Mouse (Mus musculus) kidney, adult 2 months (tissue): ENCODE results near the gene 1700088E04Rik.

Experiments used
- CTCF ChIP-seq: fragments of 200-500 bp; conservative IDR thresholded peaks from 2 replicates; pipeline ENCODE4 v1.5.1; 2011; ENCODE audit warnings: low read depth, mild to moderate bottlenecking, control low read depth, low read length, moderate library complexity, mixed read lengths; ENCODE audit not compliant: insufficient read depth, insufficient read length
- POLR2A ChIP-seq: fragments of 200-500 bp; IDR thresholded peaks from one replicate; pipeline ENCODE4 v1.6.1; 2011; ENCODE audit warnings: low read depth, low read length, control low read depth

DNA sequence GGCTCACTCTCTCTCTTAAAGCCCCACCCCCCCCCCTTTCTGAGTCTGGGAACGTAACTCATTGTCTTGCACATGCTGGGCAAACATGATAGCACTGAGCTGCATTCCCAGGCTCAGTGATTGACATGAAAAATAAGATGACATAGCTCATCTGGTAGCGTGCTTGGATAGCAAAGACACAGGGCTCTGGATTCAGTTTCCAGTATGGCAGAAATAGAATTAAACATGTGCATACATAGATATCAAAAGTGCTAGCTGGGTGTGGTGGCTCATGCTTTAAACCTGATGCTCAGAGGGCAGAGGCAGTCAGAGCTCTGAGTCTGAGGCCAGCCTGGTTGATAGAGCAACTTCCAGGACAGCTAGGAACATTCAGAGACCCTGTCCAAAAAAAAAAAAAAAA, 35.2 kb downstream of the 1700088E04Rik start:
- TF ChIP-seq CTCF (no peak), POLR2A (no peak)
